Mouse (Mus musculus) limb, embryonic 15.5 days (tissue): ENCODE data around the gene Cpne1. TPM values are rescaled to one million over a fixed set of nuclear protein-coding genes. Genes with fewer than 3 reads are reported as not detected.

ENCODE experiments used
- ATAC-seq: fragments of 200-750 bp; cut with Nextera tagmentation; 2 replicates; pipeline ENCODE4 v1.8.0; 2017; ENCODE audit warnings: low read depth, moderate TSS enrichment; ENCODE audit not compliant: insufficient number of reproducible peaks, low FRiP score, low TSS enrichment
- H3K27ac ChIP-seq: fragments of 300-500 bp; sonication (generic); 2 replicates; pipeline ENCODE4 v1.5.1; 2015; ENCODE audit warnings: moderate library complexity, mild to moderate bottlenecking, inconsistent platforms
- H3K27me3 ChIP-seq: fragments of 300-500 bp; sonication (generic); 2 replicates; pipeline ENCODE4 v1.6.1; 2015; ENCODE audit warnings: inconsistent platforms
- H3K36me3 ChIP-seq: fragments of 300-500 bp; sonication (generic); 2 replicates; pipeline ENCODE4 v1.6.1; 2015; ENCODE audit warnings: inconsistent platforms
- H3K4me1 ChIP-seq: fragments of 300-500 bp; sonication (generic); 2 replicates; pipeline ENCODE4 v1.6.1; 2015; ENCODE audit warnings: inconsistent platforms
- H3K4me2 ChIP-seq: fragments of 300-500 bp; sonication (generic); 2 replicates; pipeline ENCODE4 v1.6.1; 2015; ENCODE audit warnings: mild to moderate bottlenecking, inconsistent platforms
- H3K4me3 ChIP-seq: fragments of 300-500 bp; sonication (generic); 2 replicates; pipeline ENCODE4 v1.5.1; 2015; ENCODE audit warnings: mild to moderate bottlenecking, inconsistent platforms
- H3K9ac ChIP-seq: fragments of 300-500 bp; sonication (generic); 2 replicates; pipeline ENCODE4 v1.6.1; 2015; ENCODE audit warnings: inconsistent platforms
- H3K9me3 ChIP-seq: fragments of 300-500 bp; sonication (generic); 2 replicates; pipeline ENCODE4 v1.6.1; 2016; ENCODE audit warnings: inconsistent platforms
- WGBS: fragments of 180-500 bp; shearing (Covaris S2); methylation state at CpG from one replicate; pipeline ENCODE4 v1.1.7; 2015; 5-methylcytosine and 5-hydroxymethylcytosine counted together
- polyA plus RNA-seq: library from polyadenylated mRNA; unstranded; fragments of >200 nt; fragmentation: Nextera tagmentation; extraction: Ambion mirVana; gene quantifications from 2 replicates; pipeline ENCODE4 v1.2.1, GENCODE M21; 2015

The Cpne1 gene
- polyA plus RNA-seq, result 57.3 and 57.8 TPM in 2 replicates

DNA sequence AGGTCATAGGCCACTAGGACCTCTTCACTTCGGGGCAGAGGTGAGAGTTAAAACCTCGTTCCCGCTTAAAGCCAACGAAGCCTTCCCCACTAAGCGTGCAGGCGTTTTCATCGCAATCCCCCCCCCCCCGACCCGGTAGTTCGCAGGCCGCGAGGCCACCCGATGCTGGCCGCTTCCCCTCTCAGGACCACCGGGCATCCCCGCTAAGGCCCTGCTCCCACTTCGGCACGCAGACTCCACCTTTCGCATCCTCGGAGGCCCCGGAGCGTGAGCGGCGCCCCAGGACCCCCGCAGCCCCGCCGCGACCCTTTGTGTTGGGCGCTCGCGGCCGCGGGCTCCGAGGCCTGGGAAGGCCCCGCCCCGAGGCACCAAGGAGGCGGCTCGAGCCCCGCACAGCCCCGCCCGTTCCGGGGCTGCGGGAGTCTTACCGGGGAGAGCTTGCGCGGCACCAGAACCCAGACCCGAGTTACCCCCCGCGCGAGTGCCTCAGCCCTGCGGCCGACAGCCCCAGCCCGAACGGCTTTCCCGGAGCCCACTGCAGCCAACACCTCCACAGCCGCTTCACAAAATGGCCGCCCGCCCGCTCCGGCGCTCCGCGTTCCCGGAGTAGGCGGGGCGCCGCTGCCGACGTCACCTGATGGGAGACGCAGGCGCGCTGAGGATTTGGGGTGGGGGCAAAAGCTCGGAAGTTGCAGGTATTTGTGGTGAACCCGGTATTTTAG, at the start of gene Cpne1, which contains the start of gene Rbm12:
Gene Cpne1, minus strand, starts transcription at position 608 of the 722 bp plus-strand sequence.
Gene Rbm12, minus strand, starts transcription at position 621 of the 722 bp plus-strand sequence.
- no peaks in the 10 kb centered on the region for H3K9me3 ChIP-seq
- peak within 1 kb of the TSS; percentile 72 for H3K4me3 ChIP-seq
- peak within 1 kb of the TSS; percentile 98 for H3K9ac ChIP-seq
- under 1% methylated on average over 74 of the region's 74 CpGs for WGBS
- peak; percentile 93 for ATAC-seq
- peak within 1 kb of the TSS; percentile 93 for H3K27ac ChIP-seq
- no peaks in the 10 kb centered on the region for H3K27me3 ChIP-seq
- peak within 1 kb of the TSS; percentile 66 for H3K4me2 ChIP-seq
- H3K36me3 ChIP-seq, result no peaks in the 10 kb centered on the region
- H3K4me1 ChIP-seq, result peaks cover 5% of the 10 kb centered on the region

DNA sequence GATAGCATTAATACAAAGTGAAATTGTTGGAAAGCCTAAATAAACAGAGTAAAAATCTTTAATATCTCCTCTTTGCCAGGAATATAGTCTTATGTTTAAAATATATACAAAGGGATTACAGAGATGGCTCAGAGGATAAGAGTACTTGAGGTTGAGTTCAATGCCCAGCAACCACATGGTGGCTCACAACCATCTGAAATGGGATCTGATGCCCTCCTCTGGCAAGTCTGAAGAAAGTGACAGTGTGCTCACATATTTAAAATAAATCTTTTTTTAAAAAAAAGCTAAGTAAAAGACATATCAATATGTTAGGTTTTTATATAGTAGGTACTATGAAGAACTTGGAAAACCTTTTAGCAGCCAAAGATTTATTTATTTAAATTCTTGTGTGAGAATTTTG, 39.8 kb upstream of the Cpne1 start:
- Histone ChIP-seq H3K4me3 (no peak overlapping the region), H3K27me3 (no peaks in the 10 kb centered on the region), H3K4me1 (no peaks in the 10 kb centered on the region), H3K27ac (no peak overlapping the region), H3K36me3 (peaks cover 62% of the 10 kb centered on the region), H3K9me3 (no peaks in the 10 kb centered on the region), H3K9ac (no peak overlapping the region), H3K4me2 (no peak overlapping the region)
- no peak for ATAC-seq

DNA sequence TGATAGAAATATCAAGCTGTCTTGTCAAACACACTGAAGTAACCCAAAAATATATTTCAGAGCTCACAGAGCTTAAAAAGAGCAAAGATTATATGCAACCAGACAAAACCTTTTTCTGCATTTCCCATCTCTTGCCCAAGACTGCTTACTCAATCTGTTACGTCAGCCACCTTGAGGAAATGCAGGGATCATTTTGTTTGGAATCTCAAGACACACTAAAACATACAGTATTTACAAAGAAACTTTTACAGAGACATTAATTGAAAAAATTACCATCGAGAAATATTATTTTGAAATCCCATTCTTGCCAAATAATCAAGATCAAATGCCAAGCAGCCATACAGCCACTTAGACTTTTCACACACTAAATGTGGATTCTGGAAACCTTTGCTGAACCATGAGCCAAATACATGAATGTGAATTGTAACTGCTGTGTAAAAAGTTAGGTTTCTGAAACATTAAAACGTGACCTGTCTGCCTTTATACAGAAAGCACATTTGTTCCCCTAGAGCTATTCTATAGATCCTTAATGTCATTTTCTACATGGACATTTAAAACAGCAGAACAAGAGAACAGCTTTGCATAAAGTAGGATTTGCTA, 35.7 kb upstream of the Cpne1 start:
- H3K27me3 ChIP-seq, result no peaks in the 10 kb centered on the region
- peaks cover 42% of the 10 kb centered on the region for H3K36me3 ChIP-seq
- peaks cover 10% of the 10 kb centered on the region for H3K4me1 ChIP-seq
- no peak for ATAC-seq
- no peak overlapping the region for H3K4me3 ChIP-seq
- WGBS, result 85% methylated on average over 3 of the region's 3 CpGs
- H3K9me3 ChIP-seq, result no peaks in the 10 kb centered on the region
- H3K9ac ChIP-seq, result no peak overlapping the region
- no peak overlapping the region for H3K27ac ChIP-seq
- H3K4me2 ChIP-seq, result no peak overlapping the region

DNA sequence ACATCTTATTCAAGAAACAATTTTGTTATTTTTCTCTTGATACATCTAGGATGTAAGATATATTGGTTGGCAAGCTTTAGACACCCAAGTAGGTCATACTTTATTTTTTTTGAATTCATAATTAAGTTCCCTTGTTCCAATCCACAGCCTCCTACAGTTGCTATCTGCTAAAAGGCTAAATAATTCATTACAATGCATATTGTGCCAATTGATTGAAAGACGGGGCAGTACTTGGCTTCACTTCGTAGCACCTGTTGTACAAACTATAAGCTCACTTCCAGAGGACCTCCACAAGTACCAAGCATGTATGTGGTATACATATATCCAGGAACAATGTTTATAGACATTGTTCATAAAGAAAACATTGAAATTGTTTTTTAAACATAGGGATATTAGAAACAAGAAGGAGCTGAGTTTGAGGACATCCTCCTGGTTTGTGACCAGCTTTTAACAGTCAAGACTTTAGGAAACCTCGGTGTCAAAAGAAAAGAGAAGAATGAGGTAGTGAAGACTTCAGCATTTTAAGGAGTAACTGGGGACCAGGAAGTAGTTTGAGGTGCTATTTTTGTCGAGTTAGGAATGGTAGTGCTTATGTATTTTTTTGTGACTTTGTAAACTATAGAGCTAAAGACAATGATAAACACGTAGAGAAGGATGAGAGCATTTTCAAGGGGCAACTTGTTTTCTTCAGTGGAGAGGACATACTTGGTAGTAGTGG, 34.7 kb upstream of the Cpne1 start:
- no peak overlapping the region for H3K27ac ChIP-seq
- WGBS, result 68% methylated on average over 5 of the region's 5 CpGs

DNA sequence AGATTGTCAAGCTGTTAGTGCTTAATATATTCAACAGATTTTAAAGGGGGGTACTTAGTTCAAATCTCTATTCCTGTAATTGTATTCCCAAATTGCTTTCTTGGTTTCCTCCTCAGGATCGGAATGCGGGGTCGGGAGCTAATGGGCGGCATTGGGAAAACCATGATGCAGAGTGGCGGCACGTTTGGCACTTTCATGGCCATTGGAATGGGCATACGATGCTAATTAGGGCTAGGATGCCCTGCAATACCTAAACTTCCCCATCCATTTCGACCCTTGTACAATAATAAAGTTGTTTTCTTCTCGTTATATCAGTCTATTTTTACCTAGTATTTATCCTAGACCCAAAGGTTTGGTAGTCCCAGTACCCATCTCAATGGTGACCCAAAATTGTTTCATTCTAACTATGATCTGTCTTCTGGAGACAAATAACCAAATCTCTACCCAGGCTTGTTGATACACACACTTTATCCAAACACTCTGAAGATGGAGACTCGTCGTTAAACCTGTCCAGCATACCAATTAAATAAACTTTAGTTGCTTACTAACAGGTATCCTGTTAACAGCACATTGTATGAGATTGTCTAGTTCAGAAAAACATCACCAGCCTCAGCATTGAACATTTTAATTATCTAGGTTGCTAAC, 33.8 kb upstream of the Cpne1 start:
- ATAC-seq, result no peak
- H3K4me1 ChIP-seq, result peaks cover 10% of the 10 kb centered on the region
- H3K4me3 ChIP-seq, result no peak overlapping the region
- H3K27ac ChIP-seq, result no peak overlapping the region
- no peak overlapping the region for H3K9ac ChIP-seq
- WGBS, result 45% methylated on average over 11 of the region's 11 CpGs
- 0 out of 2 replicates have a peak overlapping the region, but pooled peaks have one; percentile 71 for H3K4me2 ChIP-seq
- H3K36me3 ChIP-seq, result peaks cover 45% of the 10 kb centered on the region
- H3K27me3 ChIP-seq, result no peaks in the 10 kb centered on the region
- no peaks in the 10 kb centered on the region for H3K9me3 ChIP-seq

More for the DNA sequence above, 34.7 kb upstream of the Cpne1 start:
- Histone ChIP-seq H3K9ac (no peak overlapping the region), H3K27me3 (no peaks in the 10 kb centered on the region), H3K9me3 (no peaks in the 10 kb centered on the region), H3K36me3 (peaks cover 47% of the 10 kb centered on the region), H3K4me2 (no peak overlapping the region), H3K4me3 (no peak overlapping the region), H3K4me1 (peaks cover 10% of the 10 kb centered on the region)
- no peak for ATAC-seq

GRCm38 (mm10) chr2:156143953-156144724, 32.4 kb upstream of the Cpne1 start, which contains the start of the genes Romo1 and Nfs1:
Romo1 (plus strand) TSS chr2:156144039.
Nfs1 (minus strand) TSS chr2:156144186.
- peak within 1 kb of the TSS; percentile 85 for H3K4me3 ChIP-seq
- peak within 1 kb of the TSS; percentile 78 for H3K9ac ChIP-seq
- H3K36me3 ChIP-seq, result peaks cover 38% of the 10 kb centered on the region
- H3K9me3 ChIP-seq, result no peaks in the 10 kb centered on the region
- H3K27me3 ChIP-seq, result no peaks in the 10 kb centered on the region
- under 1% methylated on average over 70 of the region's 70 CpGs for WGBS
- peak within 1 kb of the TSS; percentile 94 for H3K27ac ChIP-seq
- peaks cover 10% of the 10 kb centered on the region for H3K4me1 ChIP-seq
- peak; percentile 95 for ATAC-seq
- H3K4me2 ChIP-seq, result peak within 1 kb of the TSS; percentile 71

DNA sequence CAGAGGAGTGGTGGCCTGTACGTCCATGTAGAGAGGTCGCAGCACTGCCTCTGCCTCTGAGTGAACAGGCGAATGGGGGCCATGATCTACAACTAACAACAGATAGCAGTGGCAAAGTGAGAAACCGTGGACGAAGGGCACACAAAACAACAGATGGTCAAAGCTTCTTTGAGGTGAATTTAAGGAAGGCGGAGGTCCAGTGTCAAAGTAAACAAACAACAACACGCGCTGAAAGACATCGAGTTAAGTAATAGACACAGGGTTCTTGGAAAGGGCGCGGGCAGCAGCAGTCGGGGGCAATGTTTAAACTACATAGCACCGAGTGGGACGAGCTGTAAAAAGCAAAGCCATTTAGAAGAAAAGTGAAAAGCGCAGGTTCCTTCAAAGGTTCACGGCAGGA, 31.6 kb upstream of the Cpne1 start:
- Histone ChIP-seq H3K4me2 (peak overlapping the region; percentile 71), H3K36me3 (peaks cover 31% of the 10 kb centered on the region), H3K4me1 (peaks cover 10% of the 10 kb centered on the region), H3K27me3 (no peaks in the 10 kb centered on the region), H3K9me3 (no peaks in the 10 kb centered on the region), H3K9ac (peak overlapping the region; percentile 78), H3K27ac (peak overlapping the region; percentile 94), H3K4me3 (peak overlapping the region; percentile 85)
- WGBS, result 1% methylated on average over 16 of the region's 16 CpGs
- ATAC-seq, result no peak

GRCm38 (mm10) chr2:156142820-156143219, 31.1 kb upstream of the Cpne1 start:
- no peak overlapping the region for H3K9ac ChIP-seq
- no peaks in the 10 kb centered on the region for H3K27me3 ChIP-seq
- H3K4me2 ChIP-seq, result peak overlapping the region; percentile 71; the same call in 1 of the 2 replicates
- peak overlapping the region; percentile 85 for H3K4me3 ChIP-seq
- peaks cover 10% of the 10 kb centered on the region for H3K4me1 ChIP-seq
- H3K9me3 ChIP-seq, result no peaks in the 10 kb centered on the region
- peak overlapping the region; percentile 94; the same call in 1 of the 2 replicates for H3K27ac ChIP-seq
- ATAC-seq, result no peak
- WGBS, result 78% methylated on average over 2 of the region's 2 CpGs
- peaks cover 26% of the 10 kb centered on the region for H3K36me3 ChIP-seq

DNA sequence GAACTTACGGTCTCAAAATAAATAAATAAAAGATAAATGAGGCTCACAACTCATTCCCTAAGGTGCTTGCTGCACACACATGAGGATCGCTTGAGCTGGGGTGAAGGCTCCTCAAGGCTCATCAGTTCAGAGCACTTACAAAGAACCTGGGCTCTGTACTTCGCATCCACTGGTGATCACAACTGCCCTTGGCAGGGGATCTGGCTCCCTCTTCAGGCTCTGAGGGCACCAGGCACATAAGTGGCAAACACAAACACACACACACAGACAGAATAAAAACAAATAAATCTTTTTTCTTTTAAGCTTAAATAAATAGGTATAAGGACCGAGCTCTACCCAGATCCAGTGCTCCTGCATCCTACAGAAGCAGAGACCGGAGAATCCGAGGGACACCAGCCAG, 23.9 kb upstream of the Cpne1 start:
- Histone ChIP-seq H3K27ac (no peak overlapping the region), H3K27me3 (no peaks in the 10 kb centered on the region), H3K9me3 (no peaks in the 10 kb centered on the region), H3K4me2 (no peak overlapping the region), H3K4me3 (no peak overlapping the region), H3K9ac (no peak overlapping the region), H3K4me1 (no peaks in the 10 kb centered on the region), H3K36me3 (peaks cover 35% of the 10 kb centered on the region)
- WGBS, result 87% methylated on average over 6 of the region's 6 CpGs
- ATAC-seq, result no peak

DNA sequence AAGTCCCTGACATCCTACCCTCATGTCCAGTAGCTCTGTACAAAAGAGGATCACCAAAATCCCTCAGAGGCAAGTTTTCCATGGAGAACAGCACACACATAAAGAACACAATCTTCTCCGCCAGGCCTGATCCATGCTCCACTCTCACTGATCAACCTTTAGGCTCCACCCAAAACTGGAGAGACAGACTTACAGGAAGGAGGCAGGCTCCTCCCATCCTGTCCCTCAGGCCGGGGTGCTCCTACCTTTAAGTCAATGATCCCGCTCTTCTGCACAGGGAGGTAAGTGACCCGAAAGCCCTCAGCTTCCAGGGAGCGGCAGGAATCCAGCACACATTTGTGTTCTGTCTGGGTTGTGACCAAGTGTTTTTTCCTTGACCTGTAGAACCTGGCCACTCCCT, 22.4 kb upstream of the Cpne1 start:
- WGBS, result 90% methylated on average over 5 of the region's 5 CpGs
- Histone ChIP-seq H3K4me2 (no peak overlapping the region), H3K9me3 (no peaks in the 10 kb centered on the region), H3K4me3 (no peak overlapping the region), H3K9ac (no peak overlapping the region), H3K27me3 (no peaks in the 10 kb centered on the region), H3K36me3 (peaks cover 31% of the 10 kb centered on the region), H3K27ac (no peak overlapping the region), H3K4me1 (no peaks in the 10 kb centered on the region)
- no peak for ATAC-seq

- H3K4me2 ChIP-seq, result no peak within 1 kb of the TSS
- H3K9ac ChIP-seq, result no peak within 1 kb of the TSS
- WGBS, result 94% methylated on average over 5 of the region's 5 CpGs
- H3K4me3 ChIP-seq, result no peak within 1 kb of the TSS
- H3K4me1 ChIP-seq, result no peaks in the 10 kb centered on the region
- H3K27ac ChIP-seq, result no peak within 1 kb of the TSS
- H3K9me3 ChIP-seq, result no peaks in the 10 kb centered on the region
- no peak for ATAC-seq
- no peaks in the 10 kb centered on the region for H3K27me3 ChIP-seq
- peaks cover 38% of the 10 kb centered on the region for H3K36me3 ChIP-seq
Measured at GRCm38 (mm10) chr2:156126992-156127391, 15.2 kb upstream of the Cpne1 start, which contains the start of gene Gm28036. Gm28036 (minus strand) TSS chr2:156127092.
